Mouse (Mus musculus) retina, postnatal 1 day (tissue): Measurements from ENCODE around the gene Itfg1.
"Not testable (repeated sequence)": the region's sequence is repeated elsewhere in the genome, so short reads cannot be mapped to it uniquely, and the experiment has no call there.

Source experiments
- DNase-seq: peaks from one replicate; pipeline ENCODE4 v3.0.0-alpha.2; 2012

The Itfg1 gene

GRCm38 (mm10) chr8:85840657-85841488 is at the start of gene Itfg1, which contains the start of gene Phkb:
Itfg1 (minus strand) TSS chr8:85840921.
Phkb (plus strand) TSS chr8:85840959.
- peak; percentile 96 for DNase-seq

DNA sequence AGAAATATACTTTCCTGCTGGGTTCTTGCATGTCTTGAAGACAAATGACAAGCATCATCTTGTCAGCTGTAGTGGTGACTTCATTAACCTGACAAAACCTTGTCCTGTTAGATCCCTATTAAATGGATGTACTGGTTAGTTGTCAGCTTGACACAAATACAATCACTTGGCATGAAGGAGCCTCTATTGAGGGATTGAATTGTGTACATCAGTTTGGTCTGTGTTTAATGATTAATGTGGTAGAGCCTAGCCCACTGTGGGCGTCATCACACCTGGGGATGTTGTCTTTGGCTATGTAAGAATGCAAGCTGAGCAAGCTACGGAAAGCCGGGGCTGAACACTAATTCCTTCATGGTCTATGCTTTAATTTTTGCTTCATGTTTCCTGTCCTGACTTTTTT is 44.1 kb upstream of the Itfg1 start:
- no peak for DNase-seq

GRCm38 (mm10) chr8:85879624-85880023 is 38.9 kb upstream of the Itfg1 start:
- no peak for DNase-seq

GRCm38 (mm10) chr8:85877976-85878375 is 37.3 kb upstream of the Itfg1 start:
- DNase-seq, result no peak

GRCm38 (mm10) chr8:85871660-85872059 is 30.9 kb upstream of the Itfg1 start:
- DNase-seq, result no peak

DNA sequence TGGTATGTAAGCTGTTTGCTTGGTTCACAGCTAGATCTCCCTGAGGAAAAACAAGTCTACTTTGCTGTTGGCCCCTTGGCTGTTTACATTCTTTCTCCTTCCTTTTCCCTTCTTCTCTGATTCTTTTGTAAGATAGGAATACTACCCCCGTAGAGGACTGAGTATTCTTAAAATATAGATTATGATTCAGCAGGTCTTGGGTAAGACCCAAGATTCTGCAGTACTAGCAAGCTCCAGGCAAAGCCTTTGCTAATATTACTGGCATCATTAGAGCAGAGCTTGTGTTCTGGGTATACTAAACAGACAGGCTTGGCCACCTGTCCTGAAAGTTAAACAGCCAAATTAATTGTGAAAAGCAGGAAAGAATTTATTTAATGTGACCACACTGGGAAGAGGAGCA is 21.7 kb upstream of the Itfg1 start:
- DNase-seq, result no peak

DNA sequence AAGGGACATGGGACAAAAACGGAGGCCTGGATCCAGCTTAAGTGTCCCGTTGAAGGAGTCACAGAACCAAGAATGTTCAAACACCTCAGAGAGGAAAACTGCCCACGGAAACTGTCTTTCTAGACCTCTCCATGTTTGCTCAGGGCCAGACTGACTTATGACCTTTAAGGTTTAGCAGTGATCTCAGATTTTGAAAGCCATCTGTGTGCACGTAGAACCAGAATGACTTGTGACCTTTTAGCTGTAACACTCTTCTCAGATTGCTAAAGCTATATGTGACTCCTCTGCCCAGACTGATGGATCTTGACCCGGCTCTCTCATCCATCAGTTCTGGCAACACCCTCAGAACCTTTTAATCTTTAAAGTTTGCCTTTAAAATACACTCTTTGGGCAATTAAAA is 19.9 kb upstream of the Itfg1 start:
- DNase-seq, result no peak

DNA sequence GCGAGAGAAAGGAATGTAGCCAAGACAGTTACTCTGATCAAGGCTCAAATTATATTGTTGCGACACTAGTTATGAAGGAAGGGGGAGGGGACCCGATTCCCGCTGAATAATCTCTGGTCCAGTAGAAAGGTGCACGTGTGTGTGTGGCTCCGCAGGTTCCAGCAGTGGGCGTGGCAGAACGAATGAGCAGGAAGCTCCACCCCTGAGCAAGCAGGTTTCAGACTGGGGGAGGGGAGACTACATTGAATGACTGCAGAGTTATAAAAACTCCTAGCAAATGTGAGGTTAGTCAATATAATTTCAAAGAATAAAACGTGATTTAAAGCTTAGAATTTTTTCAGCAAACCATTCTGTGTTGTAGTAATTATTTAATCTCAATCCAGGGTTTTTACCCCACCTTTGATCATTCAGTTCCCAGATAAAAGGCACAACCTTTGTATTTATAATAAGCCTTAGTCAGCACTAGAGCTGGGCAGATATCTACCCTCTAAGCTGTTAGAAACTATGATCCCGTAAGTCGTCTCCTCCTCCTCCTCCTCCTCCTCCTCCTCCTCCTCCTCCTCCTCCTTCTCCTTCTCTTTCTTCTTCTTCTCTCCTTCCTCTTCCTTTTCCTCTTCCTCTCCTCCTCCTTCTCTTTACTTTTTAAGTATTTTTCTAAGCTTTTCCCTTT is 16.6 kb upstream of the Itfg1 start:
- not testable (repeated sequence) for DNase-seq

- DNase-seq, result no peak
Measured at GRCm38 (mm10) chr8:85854220-85855123, 13.8 kb upstream of the Itfg1 start.

- no peak for DNase-seq
Measured at GRCm38 (mm10) chr8:85845887-85846286, 5.2 kb upstream of the Itfg1 start.

DNA sequence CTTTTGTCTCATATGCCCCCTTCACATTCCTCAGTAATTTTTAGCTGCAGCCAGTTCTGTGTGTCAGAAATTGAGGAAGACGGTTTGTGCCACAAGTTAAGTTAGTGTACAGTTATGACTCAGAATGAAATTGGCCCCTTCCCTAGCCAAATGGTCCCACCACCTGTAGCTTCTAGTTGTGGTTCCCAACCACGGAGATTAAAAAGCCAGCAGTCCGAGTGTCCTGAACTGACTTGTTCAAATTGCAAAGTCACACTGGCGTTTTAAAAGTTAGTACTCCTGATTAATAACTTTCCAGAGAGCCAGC is 721 bp upstream of the Itfg1 start:
- DNase-seq, result no peak

- DNase-seq, result peak; percentile 4
Measured at GRCm38 (mm10) chr8:85839916-85840656, 635 bp downstream of the Itfg1 start.

DNA sequence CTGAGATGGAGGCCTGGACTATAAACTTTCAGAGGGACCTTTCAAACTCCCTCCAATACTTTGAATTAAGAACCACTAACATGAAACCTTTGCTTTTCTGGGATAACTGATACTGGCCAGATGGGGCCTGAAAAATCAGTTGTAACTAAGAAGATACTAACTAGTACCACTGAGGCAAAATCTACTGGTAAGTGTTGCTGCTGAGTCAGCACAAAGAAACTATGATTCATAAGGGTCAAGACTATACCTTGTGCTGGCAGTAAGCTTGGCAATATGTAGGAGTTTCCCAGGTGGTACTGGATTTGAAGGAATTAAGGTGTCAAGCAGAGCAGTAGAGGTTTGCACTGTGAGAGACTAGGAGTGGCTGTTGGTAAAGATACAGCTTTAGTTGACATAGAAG is 27.1 kb downstream of the Itfg1 start:
- no peak for DNase-seq

- DNase-seq, result no peak
Measured at GRCm38 (mm10) chr8:85801408-85801807, 39.3 kb downstream of the Itfg1 start.

DNA sequence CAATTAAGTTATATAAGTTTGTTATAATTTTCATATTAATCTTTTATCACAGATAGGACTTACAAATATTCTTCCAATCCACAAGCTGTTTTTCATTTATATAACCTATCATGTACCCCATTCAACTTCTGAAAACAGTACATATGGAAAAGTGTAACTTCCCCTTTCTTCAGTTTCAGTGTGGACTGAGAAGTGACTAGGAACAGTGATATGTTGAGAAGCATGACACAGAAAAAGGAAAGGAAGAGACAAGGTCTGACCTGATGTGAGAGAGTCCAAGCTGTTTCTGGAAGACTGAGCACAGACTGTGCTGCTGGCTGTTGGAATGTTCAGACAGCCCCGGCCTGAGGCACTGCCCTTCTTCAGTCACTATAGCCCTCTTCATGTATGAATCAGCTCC is 40.6 kb downstream of the Itfg1 start:
- DNase-seq, result no peak

- DNase-seq, result not testable (repeated sequence)
Measured at GRCm38 (mm10) chr8:85796392-85796791, 44.3 kb downstream of the Itfg1 start.

DNA sequence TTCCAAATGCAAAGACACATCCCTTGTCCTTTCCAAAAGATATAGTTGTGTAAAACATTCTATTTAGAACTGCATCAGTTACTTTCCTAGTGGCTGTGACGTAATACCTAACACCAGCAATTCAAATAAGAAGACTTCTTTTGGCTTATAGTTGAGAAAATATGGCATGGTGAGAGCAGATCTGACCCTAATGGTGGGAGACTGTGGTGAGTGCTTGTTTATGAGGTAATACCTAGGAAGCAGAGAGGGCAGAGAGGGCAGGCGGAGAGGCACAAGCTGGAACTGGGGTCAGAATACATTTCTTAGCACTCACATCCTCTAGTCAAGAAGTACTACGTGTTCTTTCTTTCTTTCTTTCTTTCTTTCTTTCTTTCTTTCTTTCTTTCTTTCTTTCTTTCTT is 52.4 kb downstream of the Itfg1 start:
- no peak for DNase-seq

DNA sequence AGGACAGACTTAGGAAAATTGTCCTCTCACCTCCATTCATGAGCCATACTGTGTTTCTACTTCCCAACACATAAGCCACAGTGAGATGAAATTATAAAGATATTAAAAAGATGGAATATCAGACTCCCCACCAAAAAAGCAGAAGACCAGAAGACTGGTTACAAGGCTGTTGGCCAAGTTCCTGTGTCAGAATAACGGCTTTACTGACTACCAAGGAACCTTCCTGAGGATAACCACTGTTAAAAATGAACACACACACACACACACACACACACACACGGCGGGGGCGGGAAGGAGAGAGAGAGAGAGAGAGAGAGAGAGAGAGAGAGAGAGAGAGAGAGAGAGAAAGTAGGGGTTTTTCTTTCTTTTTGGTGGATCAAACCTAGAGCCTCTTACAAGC is 52.8 kb downstream of the Itfg1 start:
- no peak for DNase-seq

- DNase-seq, result peak; percentile 16
Measured at GRCm38 (mm10) chr8:85785506-85785905, 55.2 kb downstream of the Itfg1 start.

- no peak for DNase-seq
Measured at GRCm38 (mm10) chr8:85783871-85784270, 56.9 kb downstream of the Itfg1 start.

DNA sequence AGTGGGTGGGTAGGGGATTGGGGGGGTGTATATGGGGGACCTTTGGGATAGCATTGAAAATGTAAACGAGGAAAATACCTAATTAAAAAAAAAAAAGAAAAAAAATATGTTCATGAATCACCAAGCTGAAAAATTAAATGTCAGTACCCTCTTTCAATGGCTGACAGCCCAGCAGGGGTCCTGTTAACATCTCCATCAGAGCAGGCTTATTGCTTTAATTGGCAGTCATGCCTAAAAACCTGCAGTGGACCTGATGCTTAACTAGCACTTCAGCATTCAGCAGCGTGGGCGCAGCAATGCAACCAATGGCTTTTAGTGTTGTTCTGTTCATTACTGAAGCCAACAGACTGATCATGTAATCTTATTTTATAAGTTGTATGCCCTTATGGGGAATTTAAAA is 60.6 kb downstream of the Itfg1 start:
- peak; percentile 87 for DNase-seq

DNA sequence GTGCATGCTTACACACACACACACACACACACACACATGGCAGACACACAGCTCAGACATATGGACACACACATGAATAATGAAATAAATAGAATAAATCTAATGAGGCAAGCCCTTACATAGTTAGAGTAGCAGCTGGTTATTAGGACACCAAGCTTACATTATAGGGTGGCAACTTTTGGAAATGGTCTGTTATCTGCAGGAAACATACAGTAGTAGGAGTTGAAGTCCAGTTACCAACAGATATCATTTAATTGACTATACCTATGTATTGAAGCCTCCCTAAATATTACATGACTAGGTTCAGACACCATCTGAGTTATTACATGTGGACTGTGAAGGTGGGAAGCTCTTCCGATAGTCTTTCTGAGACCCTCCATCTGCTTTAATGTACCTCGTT is 95.7 kb downstream of the Itfg1 start:
- no peak for DNase-seq

- DNase-seq, result no peak
Measured at GRCm38 (mm10) chr8:85730545-85730944, 110.2 kb downstream of the Itfg1 start.
